Mouse (Mus musculus) hindbrain, postnatal 0 days (tissue): ENCODE results near the gene Ptprg. TPM values are rescaled to one million over a fixed set of nuclear protein-coding genes. Genes with fewer than 3 reads are reported as not detected.

Experiments
- ATAC-seq: fragments of 200-750 bp; cut with Nextera tagmentation; 2 replicates; pipeline ENCODE4 v1.8.0; 2017; ENCODE audit warnings: mild to moderate bottlenecking, moderate TSS enrichment, moderate library complexity
- DNase-seq: peaks from one replicate; pipeline ENCODE4 v3.0.0-alpha.2; 2015; ENCODE audit warnings: low spot score
- H3K27ac ChIP-seq: fragments of 300-500 bp; sonication (generic); 2 replicates; pipeline ENCODE4 v1.5.1; 2014; ENCODE audit warnings: mild to moderate bottlenecking
- H3K27me3 ChIP-seq: fragments of 300-500 bp; sonication (generic); 2 replicates; pipeline ENCODE4 v1.6.1; 2014; ENCODE audit warnings: low read length, mixed read lengths; ENCODE audit not compliant: insufficient read depth
- H3K36me3 ChIP-seq: fragments of 300-500 bp; sonication (generic); 2 replicates; pipeline ENCODE4 v1.6.1; 2014; ENCODE audit warnings: low read length, mixed read lengths; ENCODE audit not compliant: insufficient read depth
- H3K4me1 ChIP-seq: fragments of 300-500 bp; sonication (generic); 2 replicates; pipeline ENCODE4 v1.6.1; 2014; ENCODE audit warnings: antibody characterized with exemption, low read length, mixed read lengths; ENCODE audit not compliant: insufficient read depth
- H3K4me2 ChIP-seq: fragments of 300-500 bp; sonication (generic); 2 replicates; pipeline ENCODE4 v1.6.1; 2014; ENCODE audit warnings: low read depth, mild to moderate bottlenecking, low read length, moderate library complexity, mixed read lengths
- H3K4me3 ChIP-seq: fragments of 300-500 bp; sonication (generic); 2 replicates; pipeline ENCODE4 v1.5.1; 2014; ENCODE audit warnings: low read length
- H3K9ac ChIP-seq: fragments of 300-500 bp; sonication (generic); replicated peaks from 2 replicates; pipeline ENCODE4 v1.6.1; 2014; ENCODE audit warnings: mild to moderate bottlenecking, low read length, moderate library complexity, mixed read lengths
- H3K9me3 ChIP-seq: fragments of 300-500 bp; sonication (generic); 2 replicates; pipeline ENCODE4 v1.6.1; 2016; ENCODE audit warnings: low read length, mixed read lengths
- CTCF ChIP-seq: IDR thresholded peaks from 2 replicates; pipeline ENCODE4 v1.5.1; 2016; ENCODE audit warnings: antibody characterized with exemption, control low read depth, low read depth
- WGBS: fragments of 180-500 bp; shearing (Covaris S2); extraction: QIAGEN DNeasy Blood & Tissue Kit; methylation state at CpG from one replicate; pipeline ENCODE4 v1.1.7; 2014; 5-methylcytosine and 5-hydroxymethylcytosine counted together
- polyA plus RNA-seq: library from polyadenylated mRNA; unstranded; fragments of >200 nt; fragmentation: Nextera tagmentation; extraction: Ambion mirVana; gene quantifications from 2 replicates; pipeline ENCODE4 v1.2.1, GENCODE M21; 2015
- total RNA-seq: library from RNA; depleted of rRNA; stranded (reverse); fragments of >200 nt; gene quantifications from 2 replicates; pipeline ENCODE4 v1.2.3, GENCODE M21; 2014

Ptprg gene
- total and polyA plus RNA-seq, 2 experiments from 2014 or later: 33.0 to 101 TPM

DNA sequence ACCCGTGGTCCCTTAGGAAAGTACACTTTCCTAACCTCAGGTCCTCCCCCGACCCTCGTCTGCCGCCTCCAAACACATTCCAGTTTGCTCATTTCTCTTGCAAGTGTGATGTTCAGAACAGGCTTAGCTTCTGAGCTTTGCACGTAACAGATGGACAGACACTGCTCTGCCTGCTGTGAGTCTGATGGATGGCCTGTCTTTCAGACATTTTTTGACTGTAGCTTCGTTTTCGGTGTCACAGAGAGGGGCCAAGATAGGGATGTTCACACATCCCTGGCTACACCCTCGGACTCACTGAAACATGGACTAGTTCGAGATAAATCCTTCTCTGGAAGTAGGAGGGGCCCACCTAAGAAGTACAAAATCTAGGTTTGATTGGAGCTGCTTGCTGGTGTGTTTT, 339.3 kb downstream of the Ptprg start:
- no peak for TF ChIP-seq CTCF
- H3K36me3 ChIP-seq: no peaks in the 10 kb centered on the region
- no peaks in the 10 kb centered on the region for H3K27me3 ChIP-seq
- WGBS: 34% methylated on average over 9 of the region's 9 CpGs
- no peak overlapping the region for H3K4me3 ChIP-seq
- no peak overlapping the region for H3K27ac ChIP-seq
- H3K4me1 ChIP-seq: peaks cover 4% of the 10 kb centered on the region; the same call in 1 of the 2 replicates
- no peaks in the 10 kb centered on the region for H3K9me3 ChIP-seq
- no peak overlapping the region for H3K9ac ChIP-seq
- DNase-seq: no peak
- no peak overlapping the region for H3K4me2 ChIP-seq
- ATAC-seq: no peak

DNA sequence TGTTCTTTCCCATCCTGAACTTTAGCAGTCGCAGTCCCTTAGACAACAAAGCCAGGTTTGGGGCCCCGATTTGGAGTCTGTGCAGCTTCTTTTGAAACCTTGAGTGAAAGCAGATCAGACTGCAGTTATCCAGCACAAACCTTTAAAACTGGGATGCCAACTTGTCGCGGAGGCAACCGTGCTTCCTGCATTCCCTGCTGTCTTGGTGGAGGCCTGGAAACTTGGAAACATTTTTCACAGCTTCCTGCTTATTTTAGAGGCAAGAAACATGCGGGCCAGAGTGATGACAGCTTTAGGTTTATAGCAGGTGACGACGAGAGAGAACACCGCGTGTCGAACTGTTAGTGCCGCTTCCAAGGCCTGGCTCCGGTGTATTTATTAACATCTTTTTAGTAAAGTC, 342.2 kb downstream of the Ptprg start:
- Histone ChIP-seq H3K9ac (no peak overlapping the region), H3K9me3 (no peaks in the 10 kb centered on the region), H3K4me3 (no peak overlapping the region), H3K4me2 (no peak overlapping the region), H3K27ac (no peak overlapping the region), H3K27me3 (no peaks in the 10 kb centered on the region), H3K4me1 (peaks cover 4% of the 10 kb centered on the region; the same call in 1 of the 2 replicates), H3K36me3 (no peaks in the 10 kb centered on the region)
- no peak for TF ChIP-seq CTCF
- DNase-seq (no peak), ATAC-seq (no peak)
- 74% methylated on average over 13 of the region's 13 CpGs for WGBS

DNA sequence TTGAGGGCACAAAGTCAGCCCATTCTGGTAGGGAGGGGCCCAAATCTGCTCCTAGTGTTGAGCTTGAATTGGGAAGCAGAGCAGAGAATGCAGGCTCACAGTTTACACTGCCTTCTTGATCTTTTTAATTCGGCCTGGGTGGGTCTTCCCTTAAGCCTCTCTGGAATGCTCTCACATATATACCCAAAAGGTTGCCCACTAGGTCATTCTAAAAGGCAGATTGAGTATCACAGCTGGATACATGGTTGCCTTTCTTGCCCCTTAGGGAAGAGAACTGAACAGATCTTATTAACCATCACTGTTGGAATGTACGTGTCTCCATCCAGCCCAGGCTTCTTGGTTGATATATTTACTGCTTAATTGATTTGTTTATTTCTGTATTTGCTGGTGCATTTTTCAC, 349.5 kb downstream of the Ptprg start:
- TF ChIP-seq CTCF: no peak
- WGBS: 58% methylated on average over 2 of the region's 2 CpGs
- Histone ChIP-seq H3K4me1 (no peaks in the 10 kb centered on the region), H3K4me3 (no peak overlapping the region), H3K9me3 (no peaks in the 10 kb centered on the region), H3K9ac (no peak overlapping the region), H3K36me3 (no peaks in the 10 kb centered on the region), H3K4me2 (no peak overlapping the region), H3K27ac (no peak overlapping the region), H3K27me3 (no peaks in the 10 kb centered on the region)
- DNase-seq: no peak
- ATAC-seq: no peak

DNA sequence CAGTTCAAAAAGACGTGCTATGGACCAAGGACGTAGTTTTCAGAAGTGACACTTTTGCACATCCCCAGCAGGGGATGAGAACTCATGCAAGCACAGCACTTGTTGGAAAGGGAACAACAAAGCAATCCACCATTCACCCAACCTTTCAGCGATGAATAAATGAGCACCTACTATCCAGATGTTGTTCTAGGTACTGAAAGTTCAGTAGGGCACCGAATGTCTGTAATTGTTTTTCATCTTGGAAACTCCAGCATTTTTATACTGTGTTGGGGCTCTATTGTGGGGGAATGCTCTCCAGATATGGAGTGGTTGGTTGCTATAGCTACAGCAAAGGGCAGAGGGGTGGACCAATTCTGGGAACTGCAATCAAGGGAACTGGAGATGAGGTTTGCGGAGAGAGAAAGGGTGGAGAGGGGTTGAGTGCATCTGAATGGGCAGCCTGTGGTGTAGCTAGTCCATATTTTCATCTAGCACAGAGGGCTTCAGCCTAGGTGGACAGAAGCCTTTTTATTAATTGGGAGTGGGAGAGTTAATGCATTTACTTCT, 352.9 kb downstream of the Ptprg start:
- H3K4me3 ChIP-seq: no peak overlapping the region
- H3K27me3 ChIP-seq: no peaks in the 10 kb centered on the region
- no peaks in the 10 kb centered on the region for H3K9me3 ChIP-seq
- H3K4me1 ChIP-seq: no peaks in the 10 kb centered on the region
- H3K27ac ChIP-seq: no peak overlapping the region
- DNase-seq (no peak), ATAC-seq (peak; percentile 62)
- no peak overlapping the region for H3K9ac ChIP-seq
- no peaks in the 10 kb centered on the region for H3K36me3 ChIP-seq
- H3K4me2 ChIP-seq: no peak overlapping the region
- WGBS: 62% methylated on average over 5 of the region's 5 CpGs
- no peak for TF ChIP-seq CTCF

DNA sequence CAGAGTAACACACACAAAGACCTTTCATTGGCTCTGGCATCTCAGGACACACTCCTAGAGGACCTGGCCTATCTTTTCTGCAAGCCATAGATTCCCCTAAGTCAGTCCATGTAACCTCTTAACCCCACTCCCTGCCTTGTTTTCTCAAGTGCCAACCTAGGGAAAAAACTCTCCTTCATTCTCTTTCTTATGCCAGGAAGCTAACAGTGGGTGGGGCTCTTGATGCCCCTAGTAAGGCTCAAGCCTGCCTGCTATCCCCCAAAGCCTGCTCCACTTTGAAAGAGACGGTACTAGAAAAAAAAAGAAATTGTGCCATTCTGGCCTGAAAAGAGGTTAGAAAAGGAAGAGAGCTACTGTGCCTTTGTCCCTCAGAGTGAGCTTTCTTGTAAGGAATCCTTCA, 358.9 kb downstream of the Ptprg start:
- Histone ChIP-seq H3K9ac (no peak overlapping the region), H3K9me3 (no peaks in the 10 kb centered on the region), H3K4me1 (no peaks in the 10 kb centered on the region), H3K27me3 (no peaks in the 10 kb centered on the region), H3K4me2 (no peak overlapping the region), H3K4me3 (no peak overlapping the region), H3K27ac (no peak overlapping the region), H3K36me3 (no peaks in the 10 kb centered on the region)
- WGBS: 65% methylated on average over 1 of the region's 1 CpGs
- DNase-seq: no peak
- TF ChIP-seq CTCF: no peak
- ATAC-seq: no peak

DNA sequence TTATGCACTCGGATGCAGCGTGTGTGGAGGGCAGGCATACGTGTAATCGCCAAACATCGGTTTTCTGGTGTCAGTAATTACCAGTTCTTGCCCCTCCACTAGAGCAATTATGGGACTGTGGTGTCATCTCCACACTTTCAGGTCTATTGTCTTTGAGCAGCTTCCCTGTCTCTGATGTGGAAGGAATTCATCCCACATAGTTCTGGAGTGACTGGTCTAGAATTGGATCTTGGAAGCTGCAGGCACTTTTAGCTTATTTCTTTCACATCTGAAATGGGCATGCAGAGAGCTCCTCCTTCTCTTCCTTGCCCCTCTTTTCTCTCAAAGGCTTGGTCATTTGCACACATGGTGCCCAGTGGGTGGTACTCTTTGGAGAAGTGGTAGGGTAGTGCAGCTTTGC, 363.9 kb downstream of the Ptprg start:
- H3K9ac ChIP-seq: no peak overlapping the region
- no peak for TF ChIP-seq CTCF
- no peaks in the 10 kb centered on the region for H3K9me3 ChIP-seq
- ATAC-seq: no peak
- H3K4me1 ChIP-seq: no peaks in the 10 kb centered on the region
- H3K36me3 ChIP-seq: no peaks in the 10 kb centered on the region
- DNase-seq: no peak
- no peaks in the 10 kb centered on the region for H3K27me3 ChIP-seq
- no peak overlapping the region for H3K27ac ChIP-seq
- WGBS: 86% methylated on average over 5 of the region's 5 CpGs
- H3K4me2 ChIP-seq: no peak overlapping the region
- H3K4me3 ChIP-seq: no peak overlapping the region

DNA sequence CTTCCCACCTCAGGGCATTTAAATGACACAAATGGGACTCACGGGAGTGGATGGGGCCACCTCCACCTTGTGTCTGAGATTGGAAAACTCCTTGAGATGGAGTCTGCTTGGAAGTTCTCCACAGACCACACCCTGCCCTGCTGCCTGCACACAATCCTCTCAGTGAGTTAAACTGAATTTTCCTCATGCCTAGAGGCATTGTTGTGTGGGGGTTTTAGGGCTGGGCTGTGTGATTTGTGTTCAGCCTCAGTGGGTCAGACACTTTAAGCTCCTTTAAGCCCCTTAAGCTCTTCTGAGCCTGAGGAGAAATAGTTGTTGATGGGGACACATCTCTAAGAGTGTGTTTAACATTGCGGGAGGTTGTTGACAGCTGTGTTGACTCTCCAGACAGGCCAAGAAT, 375.2 kb downstream of the Ptprg start:
- no peak overlapping the region for H3K4me2 ChIP-seq
- TF ChIP-seq CTCF: no peak
- no peaks in the 10 kb centered on the region for H3K27me3 ChIP-seq
- H3K27ac ChIP-seq: no peak overlapping the region
- no peaks in the 10 kb centered on the region for H3K36me3 ChIP-seq
- no peaks in the 10 kb centered on the region for H3K9me3 ChIP-seq
- WGBS: 78% methylated on average over 2 of the region's 2 CpGs
- ATAC-seq (no peak), DNase-seq (no peak)
- no peak overlapping the region for H3K9ac ChIP-seq
- no peaks in the 10 kb centered on the region for H3K4me1 ChIP-seq
- no peak overlapping the region for H3K4me3 ChIP-seq
